Comparison of ENCODE assay signal across 26 mouse cellular contexts in the genomic region with DNA sequence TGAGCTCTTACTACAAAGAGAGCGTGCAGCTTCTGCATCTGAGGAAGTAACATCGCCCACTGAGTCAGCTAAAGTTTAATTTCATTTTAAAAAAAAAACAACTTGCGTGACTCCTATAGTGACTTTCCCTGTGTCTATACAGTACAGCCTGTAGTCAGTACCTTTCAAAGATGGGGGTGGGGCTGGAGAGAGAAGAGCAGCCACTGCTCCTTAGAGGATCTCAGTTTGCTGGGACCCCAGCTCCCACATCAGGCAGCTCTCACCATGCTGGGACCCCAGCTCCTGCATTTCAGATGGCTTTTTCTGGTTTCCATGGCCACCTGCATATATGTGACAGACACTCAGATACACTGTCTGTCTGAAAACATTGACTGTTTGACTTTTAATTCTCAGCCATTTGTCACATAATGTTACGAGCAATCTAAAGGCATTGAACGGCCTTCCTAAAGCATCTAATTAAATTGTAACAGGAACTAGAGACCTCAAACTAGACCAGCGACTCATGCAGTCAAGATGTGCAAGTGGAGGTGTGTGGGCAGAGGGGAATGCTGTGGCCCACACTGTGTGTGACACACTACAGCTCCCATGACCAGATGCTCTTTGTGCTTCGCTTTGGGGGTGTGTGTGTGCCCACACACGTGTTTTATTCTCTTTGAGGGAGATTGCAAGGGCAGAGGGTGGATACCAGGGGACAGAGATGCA. TPM values are rescaled to one million over a fixed set of nuclear protein-coding genes. Genes with fewer than 3 reads are reported as not detected.
A peak's percentile ranks its signal among the peaks of the same experiment; 100 is the strongest.
DNase-seq lines count a peak whose midpoint lies in the region; ATAC-seq lines count a peak whose summit lies in the region.
"Had no signal": no experiment of that assay in that cellular context is flagged by ENCODE, and none has a peak within 500 bp of the region (broad histone marks: within the 10 kb centered on the region; RNA-seq: fewer than 3 reads in every experiment).

No protein-coding gene starts in this region.

- H3K4me1 ChIP-seq in heart, embryonic 10.5 days, result peaks cover 21% of the 10 kb centered on the region
- peaks cover 28% of the 10 kb centered on the region for H3K4me1 ChIP-seq in heart, embryonic 12.5 days (replicated peaks)
- H3K4me1 ChIP-seq in neural tube, embryonic 11.5 days (ENCODE audit: control insufficient read depth, insufficient read depth, low read length), result 0 out of 2 replicates have a peak, but pooled peaks cover 3% of the 10 kb centered on the region
- H3K4me1 ChIP-seq in neural tube, embryonic 15.5 days, result peaks cover 8% of the 10 kb centered on the region

- H3K4me3 ChIP-seq in heart, embryonic 10.5 days, result no peak overlapping the region
- no peak overlapping the region for H3K4me3 ChIP-seq in heart, embryonic 12.5 days
- no peak overlapping the region for H3K4me3 ChIP-seq in neural tube, embryonic 11.5 days (ENCODE audit: low read depth, low read length)
- no peak overlapping the region for H3K4me3 ChIP-seq in neural tube, embryonic 15.5 days (replicated peaks)
- H3K4me3 ChIP-seq: embryonic facial prominence, embryonic 13.5 days; erythroblast, embryonic 14.5 days; forebrain, embryonic 10.5 days; hindbrain, embryonic 12.5 days had no signal

- no peaks in the 10 kb centered on the region for H3K9me3 ChIP-seq in heart, embryonic 10.5 days
- no peaks in the 10 kb centered on the region for H3K9me3 ChIP-seq in heart, embryonic 12.5 days (replicated peaks)
- no peaks in the 10 kb centered on the region for H3K9me3 ChIP-seq in neural tube, embryonic 11.5 days (ENCODE audit: control insufficient read depth, low read length)
- no peaks in the 10 kb centered on the region for H3K9me3 ChIP-seq in neural tube, embryonic 15.5 days (replicated peaks)
- H3K9me3 ChIP-seq: embryonic facial prominence, embryonic 13.5 days; forebrain, embryonic 10.5 days; G1E; hindbrain, embryonic 12.5 days had no signal

- H3K4me2 ChIP-seq in heart, embryonic 12.5 days, result no peak overlapping the region
- H3K4me2 ChIP-seq in neural tube, embryonic 11.5 days (ENCODE audit: low read depth), result no peak overlapping the region
- H3K4me2 ChIP-seq in neural tube, embryonic 15.5 days, result no peak overlapping the region
- H3K4me2 ChIP-seq: embryonic facial prominence, embryonic 13.5 days; hindbrain, embryonic 12.5 days had no signal

- no peaks in the 10 kb centered on the region for H3K27me3 ChIP-seq in heart, embryonic 10.5 days (ENCODE audit: insufficient read depth, poor library complexity, severe bottlenecking)
- no peaks in the 10 kb centered on the region for H3K27me3 ChIP-seq in heart, embryonic 12.5 days (replicated peaks)
- H3K27me3 ChIP-seq in neural tube, embryonic 11.5 days (ENCODE audit: control insufficient read depth, insufficient read depth, low read length), result no peaks in the 10 kb centered on the region
- H3K27me3 ChIP-seq in neural tube, embryonic 15.5 days (replicated peaks), result no peaks in the 10 kb centered on the region
- H3K27me3 ChIP-seq: embryonic facial prominence, embryonic 13.5 days; hindbrain, embryonic 12.5 days had no signal

- WGBS in heart, embryonic 10.5 days, result 92% methylated on average over 8 of the region's 8 CpGs
- WGBS in heart, embryonic 12.5 days, result 89% methylated on average over 8 of the region's 8 CpGs
- 82% methylated on average over 8 of the region's 8 CpGs for WGBS in neural tube, embryonic 11.5 days
- 68% methylated on average over 8 of the region's 8 CpGs for WGBS in neural tube, embryonic 15.5 days

- no peak overlapping the region for H3K27ac ChIP-seq in heart, embryonic 10.5 days
- H3K27ac ChIP-seq in heart, embryonic 12.5 days (ENCODE audit: poor library complexity, severe bottlenecking), result no peak overlapping the region
- no peak overlapping the region for H3K27ac ChIP-seq in neural tube, embryonic 11.5 days (ENCODE audit: low read depth, low read length)
- H3K27ac ChIP-seq in neural tube, embryonic 15.5 days (replicated peaks), result no peak overlapping the region
- H3K27ac ChIP-seq: embryonic facial prominence, embryonic 13.5 days; forebrain, embryonic 10.5 days; hindbrain, embryonic 12.5 days had no signal

- DNase-seq in heart, embryonic 10.5 days (ENCODE audit: low spot score), result peak; percentile 58
- DNase-seq in neural tube, embryonic 11.5 days (ENCODE audit: low spot score), result no peak
- peak; percentile 58 for DNase-seq in brain, adult 2 months (ENCODE audit: low read depth, low spot score)
- no peak for DNase-seq in cerebellum, postnatal 4 days (ENCODE audit: low spot score in 2 of 2)
- DNase-seq: adrenal gland, adult 8-10 months; adrenal gland, postnatal 36 days; B cell, adult 2 months; cerebellum, adult 11-12 months; cerebellum, adult 9-10 months; cerebellum, postnatal 25 days; heart, adult 18-20 months; heart, postnatal 10 days; heart, postnatal 4 days had no signal

- H3K9ac ChIP-seq in heart, embryonic 12.5 days, result no peak overlapping the region
- H3K9ac ChIP-seq in neural tube, embryonic 11.5 days (ENCODE audit: low read length), result no peak overlapping the region
- no peak overlapping the region for H3K9ac ChIP-seq in neural tube, embryonic 15.5 days (replicated peaks)
- H3K9ac ChIP-seq: embryonic facial prominence, embryonic 13.5 days; hindbrain, embryonic 12.5 days had no signal

- ATAC-seq in heart, embryonic 12.5 days (ENCODE audit: insufficient number of reproducible peaks, low FRiP score), result no peak
- peak; percentile 61; the same call in 1 of the 2 replicates for ATAC-seq in neural tube, embryonic 11.5 days (ENCODE audit: insufficient read depth, low FRiP score, low TSS enrichment)
- ATAC-seq in neural tube, embryonic 15.5 days (ENCODE audit: low FRiP score), result no peak
- no peak for ATAC-seq in megakaryocyte, adult 5-6 weeks (ENCODE audit: poor library complexity, severe bottlenecking)
- ATAC-seq: CD4-positive, CD25-positive, alpha-beta regulatory T cell, adult 4 months; forebrain, embryonic 14.5 days; hindbrain, embryonic 16.5 days; inflammation-experienced regulatory T-cells, adult 6 months; intestine, postnatal 0 days had no signal

- peaks cover 49% of the 10 kb centered on the region for H3K36me3 ChIP-seq in heart, embryonic 10.5 days
- peaks cover 45% of the 10 kb centered on the region for H3K36me3 ChIP-seq in heart, embryonic 12.5 days
- peaks cover 5% of the 10 kb centered on the region for H3K36me3 ChIP-seq in neural tube, embryonic 11.5 days (ENCODE audit: control insufficient read depth, insufficient read depth, low read length)
- H3K36me3 ChIP-seq in neural tube, embryonic 15.5 days, result peaks cover 21% of the 10 kb centered on the region

RNA-seq across cellular contexts. Expression of a gene that starts 19.2 kb away (rescaled TPM):
- 459 and 498 TPM in 2 replicates for polyA plus RNA-seq in heart, embryonic 10.5 days (2016; fragmentation: Nextera tagmentation; extraction: Ambion mirVana)
- polyA plus RNA-seq in heart, embryonic 12.5 days (2016; fragmentation: Nextera tagmentation; extraction: Ambion mirVana), result 405 and 413 TPM in 2 replicates
- polyA plus RNA-seq in neural tube, embryonic 11.5 days (2014; fragmentation: Nextera tagmentation; extraction: Ambion mirVana), result 397 and 409 TPM in 2 replicates
- polyA plus RNA-seq in neural tube, embryonic 15.5 days (2015; fragmentation: Nextera tagmentation; extraction: Ambion mirVana), result 598 and 611 TPM in 2 replicates
- 348 and 402 TPM in 2 replicates for total RNA-seq in megakaryocyte, adult 5-6 weeks (2015)
- 537 and 557 TPM in 2 replicates for total RNA-seq in megakaryocyte, adult 5-6 weeks (2017)

RNA-seq across cellular contexts. Expression of a gene that starts 19.4 kb away (rescaled TPM):
- polyA plus RNA-seq in heart, embryonic 10.5 days (2016; fragmentation: Nextera tagmentation; extraction: Ambion mirVana), result 8.6 and 14.0 TPM in 2 replicates
- 11.6 and 11.7 TPM in 2 replicates for polyA plus RNA-seq in heart, embryonic 12.5 days (2016; fragmentation: Nextera tagmentation; extraction: Ambion mirVana)
- 17.0 and 18.1 TPM in 2 replicates for polyA plus RNA-seq in neural tube, embryonic 11.5 days (2014; fragmentation: Nextera tagmentation; extraction: Ambion mirVana)
- 13.6 and 14.4 TPM in 2 replicates for polyA plus RNA-seq in neural tube, embryonic 15.5 days (2015; fragmentation: Nextera tagmentation; extraction: Ambion mirVana)
- total RNA-seq in megakaryocyte, adult 5-6 weeks (2015), result 9.0 and 10.5 TPM in 2 replicates
- 9.8 and 10.9 TPM in 2 replicates for total RNA-seq in megakaryocyte, adult 5-6 weeks (2017)

Comparison
In these comparisons a context has a peak if more than half of its experiments do, and no peak if none do; other contexts are left out.
1. DNase-seq: peak in heart, embryonic 10.5 days (single experiment) and brain, adult 2 months (single experiment); none in neural tube, embryonic 11.5 days (single experiment) and cerebellum, postnatal 4 days (0 of 2).